Mouse (Mus musculus): ENCODE measurements around the gene Coq10b.
"Not testable (repeated sequence)": the region's sequence is repeated elsewhere in the genome, so short reads cannot be mapped to it uniquely, and the experiment has no call there.

The Coq10b gene

GRCm38 (mm10) chr1:55055322-55056115, 2.9 kb downstream of the Coq10b start:
- in situ Hi-C loops (cut with MboI; ENCODE audit: low sequenced_read_pairs): no loop called here

- in situ Hi-C loops (cut with MboI; ENCODE audit: low sequenced_read_pairs): not testable (repeated sequence)
These were observed 5.8 kb downstream of the Coq10b start for GRCm38 (mm10) chr1:55058383-55058782.

- in situ Hi-C loops (cut with MboI; ENCODE audit: low sequenced_read_pairs): no loop called here
These were observed 8.5 kb downstream of the Coq10b start for GRCm38 (mm10) chr1:55061099-55061498.

- in situ Hi-C loops (cut with MboI; ENCODE audit: low sequenced_read_pairs): no loop called here
These were observed 9.2 kb downstream of the Coq10b start for GRCm38 (mm10) chr1:55061772-55062171.

- in situ Hi-C loops (cut with MboI; ENCODE audit: low sequenced_read_pairs): not testable (repeated sequence)
These were observed 19.8 kb downstream of the Coq10b start for GRCm38 (mm10) chr1:55072328-55072727.

- in situ Hi-C loops (cut with MboI; ENCODE audit: low sequenced_read_pairs): no loop called here
These were observed 22.2 kb downstream of the Coq10b start for GRCm38 (mm10) chr1:55074757-55075156.

- in situ Hi-C loops (cut with MboI; ENCODE audit: low sequenced_read_pairs): no loop called here
These were observed 23.3 kb downstream of the Coq10b start for GRCm38 (mm10) chr1:55075652-55076394.

GRCm38 (mm10) chr1:55076395-55076743, 23.8 kb downstream of the Coq10b start:
- in situ Hi-C loops (cut with MboI; ENCODE audit: low sequenced_read_pairs): no loop called here

GRCm38 (mm10) chr1:55076849-55077516, 24.4 kb downstream of the Coq10b start:
- in situ Hi-C loops (cut with MboI; ENCODE audit: low sequenced_read_pairs): no loop called here

- in situ Hi-C loops (cut with MboI; ENCODE audit: low sequenced_read_pairs): no loop called here
These were observed 27.1 kb downstream of the Coq10b start for GRCm38 (mm10) chr1:55079677-55080076.

- in situ Hi-C loops (cut with MboI; ENCODE audit: low sequenced_read_pairs): no loop called here
These were observed 29.5 kb downstream of the Coq10b start for GRCm38 (mm10) chr1:55082106-55082505.

GRCm38 (mm10) chr1:55085781-55086366, 33.3 kb downstream of the Coq10b start:
- in situ Hi-C loops (cut with MboI; ENCODE audit: low sequenced_read_pairs): no loop called here

- in situ Hi-C loops (cut with MboI; ENCODE audit: low sequenced_read_pairs): no loop called here
These were observed 34.4 kb downstream of the Coq10b start for GRCm38 (mm10) chr1:55086868-55087400.

- in situ Hi-C loops (cut with MboI; ENCODE audit: low sequenced_read_pairs): no loop called here
These were observed 34.9 kb downstream of the Coq10b start for GRCm38 (mm10) chr1:55087401-55087904.

GRCm38 (mm10) chr1:55087932-55088610, 35.5 kb downstream of the Coq10b start, which contains the start of the genes Hspe1 and Hspd1:
Hspe1 (plus strand) TSS chr1:55088132.
Hspd1 (minus strand) TSS chr1:55088243.
- in situ Hi-C loops (cut with MboI; ENCODE audit: low sequenced_read_pairs): no loop called here

- in situ Hi-C loops (cut with MboI; ENCODE audit: low sequenced_read_pairs): no loop called here
These were observed 36.3 kb downstream of the Coq10b start for GRCm38 (mm10) chr1:55088611-55089497.

- in situ Hi-C loops (cut with MboI; ENCODE audit: low sequenced_read_pairs): no loop called here
These were observed 37.0 kb downstream of the Coq10b start for GRCm38 (mm10) chr1:55089498-55090064.

GRCm38 (mm10) chr1:55092056-55092455, 39.5 kb downstream of the Coq10b start:
- in situ Hi-C loops (cut with MboI; ENCODE audit: low sequenced_read_pairs): no loop called here

GRCm38 (mm10) chr1:55092469-55092868, 39.9 kb downstream of the Coq10b start:
- in situ Hi-C loops (cut with MboI; ENCODE audit: low sequenced_read_pairs): no loop called here
